Mouse (Mus musculus): Measurements from ENCODE around the gene Slc6a11.

The Slc6a11 gene

DNA sequence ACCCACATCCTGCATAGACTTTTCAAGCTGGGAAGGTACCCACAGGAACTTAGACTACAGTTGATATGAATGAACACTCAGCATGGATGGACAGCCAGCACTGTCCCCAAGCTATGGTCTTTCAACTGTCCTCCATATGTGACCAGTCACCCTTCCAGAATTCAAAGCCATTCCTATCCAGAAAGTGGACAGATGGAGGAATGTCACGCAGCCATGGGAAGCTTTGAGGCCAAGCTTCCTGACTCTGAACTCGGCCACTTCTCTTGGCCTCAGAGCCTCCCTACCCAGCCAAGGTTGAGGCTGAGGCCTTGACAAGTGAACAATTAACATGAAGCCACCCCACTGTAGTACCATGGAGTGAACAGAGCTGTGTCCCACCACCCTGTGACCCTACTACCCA is 138.5 kb downstream of the Slc6a11 start:
- DNase-seq (ENCODE audit: low read depth, low spot score), result no peak
- no peaks in the 10 kb centered on the region for H3K36me3 ChIP-seq (ENCODE audit: control insufficient read depth, insufficient read depth, low read length, poor library complexity, severe bottlenecking)
- no peaks in the 10 kb centered on the region for H3K27me3 ChIP-seq (ENCODE audit: control insufficient read depth, insufficient read depth, low read length, poor library complexity, severe bottlenecking)

DNA sequence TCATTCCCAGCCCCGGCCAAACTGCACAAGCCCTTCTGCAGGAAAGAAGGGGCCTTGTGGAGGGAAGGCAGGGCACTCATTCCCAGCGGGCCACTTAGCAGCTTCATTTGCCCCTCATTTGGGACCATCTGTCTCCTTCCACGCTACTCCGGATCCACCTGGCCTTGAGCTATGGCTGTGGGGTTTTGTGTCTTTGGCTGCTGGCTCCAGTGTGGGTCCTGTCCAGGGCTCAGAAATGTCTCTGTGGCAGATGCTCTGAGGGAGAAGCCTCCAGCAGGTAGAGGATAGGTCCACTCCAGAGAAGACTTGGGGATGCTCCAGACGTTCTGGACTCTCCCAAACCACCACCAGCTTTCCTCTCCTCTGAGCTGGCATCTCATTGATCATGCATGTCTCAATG is 139.8 kb downstream of the Slc6a11 start:
- Histone ChIP-seq H3K27me3 (ENCODE audit: control insufficient read depth, insufficient read depth, low read length, poor library complexity, severe bottlenecking) (no peaks in the 10 kb centered on the region), H3K36me3 (ENCODE audit: control insufficient read depth, insufficient read depth, low read length, poor library complexity, severe bottlenecking) (no peaks in the 10 kb centered on the region)
- no peak for DNase-seq (ENCODE audit: low read depth, low spot score)

DNA sequence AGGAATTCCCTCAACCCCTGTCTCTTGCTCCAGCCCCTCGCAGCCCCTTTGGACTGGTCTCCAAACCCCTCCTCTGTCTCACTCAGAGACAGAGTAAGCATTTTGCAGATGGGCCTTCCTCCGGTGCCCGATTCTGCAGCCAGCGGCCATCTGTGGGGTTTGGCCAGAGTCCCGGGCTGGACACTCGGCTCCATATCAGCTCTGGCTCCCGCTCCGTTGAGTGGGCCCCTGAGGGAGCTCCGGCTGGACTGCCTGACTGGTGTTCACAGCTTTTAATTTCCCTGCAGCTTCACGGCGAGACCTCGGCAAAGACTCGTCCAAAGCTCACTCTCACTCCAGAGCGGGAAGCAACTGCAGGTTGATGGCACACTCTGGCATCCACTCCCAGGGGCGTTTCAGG is 141.2 kb downstream of the Slc6a11 start:
- DNase-seq (ENCODE audit: low read depth, low spot score), result no peak
- no peaks in the 10 kb centered on the region for H3K27me3 ChIP-seq (ENCODE audit: control insufficient read depth, insufficient read depth, low read length, poor library complexity, severe bottlenecking)
- no peaks in the 10 kb centered on the region for H3K36me3 ChIP-seq (ENCODE audit: control insufficient read depth, insufficient read depth, low read length, poor library complexity, severe bottlenecking)

DNA sequence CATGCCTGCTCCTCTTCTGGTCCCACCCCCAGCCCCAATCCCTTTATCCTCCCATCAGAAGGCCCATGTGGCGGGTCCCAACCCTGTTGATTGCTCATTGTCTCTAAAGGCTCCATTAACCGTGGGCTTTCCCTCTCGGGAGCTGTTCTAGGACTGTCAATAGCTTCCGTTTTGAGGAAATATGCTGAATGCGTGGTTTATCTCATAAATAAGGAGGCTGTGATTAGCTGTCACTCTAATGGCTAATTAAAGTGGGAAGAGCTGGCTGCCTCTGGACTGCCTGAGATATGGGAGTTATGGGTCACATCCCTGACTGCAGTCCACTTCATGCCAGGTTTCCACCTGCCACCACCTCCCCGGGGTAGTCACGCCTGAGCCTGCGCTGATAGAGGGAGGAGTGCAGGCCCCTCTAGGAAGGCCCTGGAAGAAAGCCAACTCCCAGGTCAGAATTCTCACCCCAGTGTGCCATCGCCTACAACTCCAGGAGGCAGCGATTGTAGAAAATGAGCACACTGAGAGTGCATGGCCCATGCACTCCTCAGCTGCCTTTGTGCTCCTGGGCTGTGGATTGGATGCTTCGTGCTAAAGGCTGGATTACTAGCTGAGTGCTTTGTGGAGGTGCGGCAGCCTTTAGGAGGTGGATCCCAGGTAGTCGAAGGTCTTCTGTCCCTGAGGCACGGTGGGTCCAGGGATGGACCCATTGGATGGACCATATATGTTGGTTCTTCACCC is 143.1 kb downstream of the Slc6a11 start:
- Histone ChIP-seq H3K36me3 (ENCODE audit: control insufficient read depth, insufficient read depth, low read length, poor library complexity, severe bottlenecking) (no peaks in the 10 kb centered on the region), H3K27me3 (ENCODE audit: control insufficient read depth, insufficient read depth, low read length, poor library complexity, severe bottlenecking) (no peaks in the 10 kb centered on the region)
- no peak for DNase-seq (ENCODE audit: low read depth, low spot score)

DNA sequence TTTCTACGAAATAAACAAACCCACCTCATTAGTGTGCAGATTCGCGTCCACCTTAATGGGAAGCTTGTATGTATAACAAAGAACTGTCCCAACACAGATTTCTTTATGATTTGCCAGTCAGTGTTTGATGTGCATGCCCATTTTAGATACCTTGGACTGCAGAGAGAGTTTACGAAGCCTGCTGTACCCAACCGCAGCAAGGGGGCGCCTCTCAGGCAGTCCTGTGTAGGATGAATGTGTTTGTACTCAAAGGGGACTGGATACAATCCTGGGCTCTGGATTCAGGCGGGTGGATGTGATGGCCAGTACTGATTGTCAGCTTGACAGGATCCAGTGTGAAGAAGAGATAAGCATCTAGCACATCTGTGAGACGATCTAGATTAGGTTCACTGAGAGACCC is 144.8 kb downstream of the Slc6a11 start:
- no peak for DNase-seq (ENCODE audit: low read depth, low spot score)
- Histone ChIP-seq H3K36me3 (ENCODE audit: control insufficient read depth, insufficient read depth, low read length, poor library complexity, severe bottlenecking) (no peaks in the 10 kb centered on the region), H3K27me3 (ENCODE audit: control insufficient read depth, insufficient read depth, low read length, poor library complexity, severe bottlenecking) (no peaks in the 10 kb centered on the region)

DNA sequence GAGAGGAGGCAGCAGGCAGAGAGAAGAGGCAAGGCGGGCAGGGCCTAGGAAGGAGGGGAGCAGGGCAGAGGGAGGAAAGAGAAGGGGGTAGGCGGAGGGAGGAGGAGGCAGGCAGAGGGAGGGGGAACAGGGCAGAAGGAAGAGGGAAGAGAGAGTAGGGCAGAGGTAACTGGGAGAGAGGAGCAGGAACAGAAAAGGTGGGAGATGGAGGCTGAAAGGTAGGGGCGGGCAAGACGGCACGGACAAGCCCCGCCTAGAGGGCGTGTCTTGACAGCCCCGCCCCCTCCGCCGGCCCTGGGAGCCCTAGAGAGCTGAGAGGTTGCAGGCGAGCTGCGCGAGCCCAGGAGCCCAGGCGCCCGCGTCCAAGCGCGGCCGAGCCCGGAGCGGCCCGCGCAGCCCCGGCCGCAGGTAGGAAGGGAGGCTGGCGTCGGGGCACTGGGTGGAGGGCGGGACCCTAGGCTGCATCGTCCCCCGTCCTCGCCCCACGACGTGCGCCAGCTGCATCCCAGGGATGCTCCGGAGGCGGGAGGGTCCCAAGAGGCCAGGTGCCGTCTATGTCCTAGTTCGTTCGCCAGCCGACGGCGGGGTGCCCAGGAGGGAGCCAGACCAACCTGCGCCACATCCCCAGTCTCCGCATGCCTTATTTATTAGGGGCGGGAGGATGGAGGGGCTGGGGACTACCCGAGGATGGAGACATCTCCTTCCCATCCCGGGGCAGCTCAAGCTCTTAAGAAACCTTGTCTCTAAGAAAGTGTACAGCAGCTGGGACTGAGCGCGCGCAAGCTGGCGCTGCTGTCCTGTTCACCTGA is 151.6 kb downstream of the Slc6a11 start, which contains the start of gene Slc6a1:
Slc6a1 (plus strand) TSS at position 167 of the 809 bp plus-strand sequence.
- DNase-seq (ENCODE audit: low read depth, low spot score), result no peak
- H3K36me3 ChIP-seq (ENCODE audit: control insufficient read depth, insufficient read depth, low read length, poor library complexity, severe bottlenecking), result no peaks in the 10 kb centered on the region
- H3K27me3 ChIP-seq (ENCODE audit: control insufficient read depth, insufficient read depth, low read length, poor library complexity, severe bottlenecking), result no peaks in the 10 kb centered on the region

DNA sequence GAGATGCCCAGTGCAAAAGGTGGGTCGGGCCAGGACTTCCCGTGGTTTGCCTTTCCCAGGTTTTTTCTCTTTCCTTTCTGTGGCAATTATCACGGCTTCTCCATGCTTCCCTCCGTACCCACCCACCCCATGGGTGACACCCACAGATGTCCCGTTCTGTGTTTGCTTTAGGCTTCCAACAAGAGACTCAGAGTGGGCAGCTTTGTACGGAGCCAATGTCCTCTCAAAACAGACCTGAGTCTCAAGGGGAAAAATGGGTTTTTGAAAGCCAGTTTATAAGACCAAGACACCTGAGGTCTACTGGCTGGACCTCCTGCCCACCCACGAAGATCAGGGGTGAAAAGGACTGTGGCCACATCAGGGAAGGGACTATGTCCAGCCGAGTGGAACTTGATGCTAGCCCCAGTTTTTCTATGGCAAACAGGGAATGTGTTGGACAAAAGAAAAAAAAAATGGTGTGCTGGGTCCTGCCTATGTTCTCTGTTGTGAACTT is 152.3 kb downstream of the Slc6a11 start:
- DNase-seq (ENCODE audit: low read depth, low spot score), result no peak
- Histone ChIP-seq H3K36me3 (ENCODE audit: control insufficient read depth, insufficient read depth, low read length, poor library complexity, severe bottlenecking) (no peaks in the 10 kb centered on the region), H3K27me3 (ENCODE audit: control insufficient read depth, insufficient read depth, low read length, poor library complexity, severe bottlenecking) (no peaks in the 10 kb centered on the region)

DNA sequence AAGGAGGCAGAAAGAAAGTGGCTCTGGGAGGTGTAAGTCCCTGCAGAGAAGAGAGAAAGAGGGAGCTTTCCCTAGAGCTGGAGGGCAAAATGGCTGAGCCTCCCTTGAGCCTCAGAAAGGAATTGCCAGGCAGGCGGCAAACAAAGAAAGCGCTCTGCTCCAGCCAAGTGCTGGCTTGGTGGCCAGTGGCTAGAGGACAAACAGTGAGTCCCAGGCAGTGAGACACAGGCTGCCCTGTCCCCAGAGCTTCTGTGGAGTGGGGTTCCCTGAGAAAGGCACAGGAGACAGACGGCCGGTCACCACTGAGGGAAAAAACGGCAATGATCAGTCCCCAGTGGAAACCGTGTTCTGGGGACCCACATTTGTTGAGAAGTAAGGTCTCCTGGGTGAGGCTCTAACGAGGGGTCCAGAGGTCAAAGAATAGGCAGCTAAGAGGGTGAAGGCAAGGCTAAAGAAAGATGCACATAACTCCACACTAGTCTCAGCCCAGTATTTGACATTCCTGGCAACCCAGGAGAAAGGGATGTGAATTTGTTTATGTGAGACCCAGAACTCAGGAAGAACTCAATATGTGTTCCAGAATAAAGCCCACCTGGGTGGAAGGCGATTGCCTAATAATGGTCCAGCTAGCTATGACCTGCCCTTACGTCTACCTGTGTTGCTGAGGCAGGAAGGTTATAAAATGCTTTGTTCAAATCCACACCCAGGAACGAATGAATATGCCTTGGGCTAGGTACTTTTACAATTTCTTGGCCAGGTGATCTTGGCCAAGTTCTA is 153.1 kb downstream of the Slc6a11 start:
- Histone ChIP-seq H3K27me3 (ENCODE audit: control insufficient read depth, insufficient read depth, low read length, poor library complexity, severe bottlenecking) (no peaks in the 10 kb centered on the region), H3K36me3 (ENCODE audit: control insufficient read depth, insufficient read depth, low read length, poor library complexity, severe bottlenecking) (no peaks in the 10 kb centered on the region)
- no peak for DNase-seq (ENCODE audit: low read depth, low spot score)

DNA sequence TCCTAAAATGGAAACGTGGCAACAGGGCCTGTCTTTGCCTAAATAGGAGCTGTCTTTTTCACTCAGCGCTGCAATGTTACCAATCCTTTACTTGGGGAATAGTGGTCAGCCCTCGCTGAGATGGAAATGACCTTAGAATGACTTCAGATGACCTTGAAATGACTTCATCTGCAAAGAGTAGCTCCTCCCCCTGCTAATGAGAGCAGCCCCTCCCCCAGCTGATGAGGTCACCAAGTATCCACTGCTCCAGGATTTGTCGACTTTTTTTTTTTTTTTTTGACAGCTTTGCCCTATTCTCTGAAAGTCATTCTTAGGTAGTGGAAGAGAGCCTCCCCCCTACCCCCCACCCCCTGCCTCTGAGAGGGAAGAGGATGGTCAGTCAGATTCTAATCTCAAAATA is 154.4 kb downstream of the Slc6a11 start:
- Histone ChIP-seq H3K27me3 (ENCODE audit: control insufficient read depth, insufficient read depth, low read length, poor library complexity, severe bottlenecking) (no peaks in the 10 kb centered on the region), H3K36me3 (ENCODE audit: control insufficient read depth, insufficient read depth, low read length, poor library complexity, severe bottlenecking) (no peaks in the 10 kb centered on the region)
- no peak for DNase-seq (ENCODE audit: low read depth, low spot score)

DNA sequence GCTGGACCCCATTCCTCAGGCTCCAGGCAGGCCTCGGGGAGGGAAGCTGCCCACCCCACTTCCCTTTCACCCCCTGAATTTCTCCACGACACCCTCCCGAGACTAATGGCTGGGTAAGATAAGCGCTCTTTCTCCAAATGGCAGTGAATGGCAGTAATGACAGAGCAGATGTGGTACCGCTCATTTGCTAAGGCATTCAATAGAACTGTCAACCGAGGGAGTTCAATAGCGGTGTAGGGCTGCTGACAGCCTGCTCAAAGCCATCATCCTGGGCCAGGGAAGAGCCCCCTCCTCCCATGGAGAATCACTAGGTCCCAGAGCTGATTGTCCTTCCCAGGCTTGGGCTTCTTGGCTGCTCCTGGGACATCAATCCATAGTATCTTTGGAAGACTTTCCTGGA is 158.1 kb downstream of the Slc6a11 start:
- DNase-seq (ENCODE audit: low read depth, low spot score), result no peak
- Histone ChIP-seq H3K27me3 (ENCODE audit: control insufficient read depth, insufficient read depth, low read length, poor library complexity, severe bottlenecking) (no peaks in the 10 kb centered on the region), H3K36me3 (ENCODE audit: control insufficient read depth, insufficient read depth, low read length, poor library complexity, severe bottlenecking) (no peaks in the 10 kb centered on the region)

DNA sequence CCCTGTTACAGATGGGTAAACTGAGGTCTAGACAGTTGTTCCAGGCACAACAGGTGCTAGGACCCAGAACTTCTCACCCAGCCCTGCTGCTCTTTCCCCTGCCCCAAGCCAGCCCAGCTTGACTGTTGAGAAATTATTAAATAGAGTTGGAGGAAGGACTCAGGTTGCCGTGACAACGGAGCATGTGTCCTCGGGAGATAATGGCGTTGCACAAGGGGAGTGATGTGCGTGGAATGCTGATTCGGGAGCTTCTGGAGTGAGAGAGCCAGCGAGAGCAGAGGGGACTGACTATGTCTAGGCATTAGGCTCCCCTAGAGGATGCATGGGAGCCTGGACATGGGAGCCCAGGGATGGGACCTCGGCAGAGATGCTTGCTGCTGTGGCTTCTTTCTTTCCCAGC is 159.1 kb downstream of the Slc6a11 start:
- no peaks in the 10 kb centered on the region for H3K36me3 ChIP-seq (ENCODE audit: control insufficient read depth, insufficient read depth, low read length, poor library complexity, severe bottlenecking)
- no peak for DNase-seq (ENCODE audit: low read depth, low spot score)
- no peaks in the 10 kb centered on the region for H3K27me3 ChIP-seq (ENCODE audit: control insufficient read depth, insufficient read depth, low read length, poor library complexity, severe bottlenecking)

DNA sequence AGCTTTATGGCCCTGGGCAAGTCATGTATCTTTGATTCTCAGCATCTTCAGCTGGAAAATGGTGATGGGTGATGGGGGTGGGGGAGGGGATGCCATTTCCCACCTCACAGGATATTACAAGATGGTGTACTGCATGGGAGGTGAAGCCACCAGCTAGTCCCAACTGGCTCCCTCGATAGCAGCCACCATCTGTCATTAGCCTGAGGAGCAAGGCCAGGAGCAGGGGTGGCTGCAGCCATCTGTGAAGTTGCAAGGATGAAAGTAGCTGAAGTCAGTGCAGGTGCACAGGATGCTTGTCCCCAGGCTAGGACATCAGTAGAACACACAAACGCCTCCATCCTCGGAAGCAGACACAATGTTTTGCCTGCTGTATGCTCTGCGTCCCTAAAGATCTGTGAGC is 159.9 kb downstream of the Slc6a11 start:
- DNase-seq (ENCODE audit: low read depth, low spot score), result no peak
- Histone ChIP-seq H3K27me3 (ENCODE audit: control insufficient read depth, insufficient read depth, low read length, poor library complexity, severe bottlenecking) (no peaks in the 10 kb centered on the region), H3K36me3 (ENCODE audit: control insufficient read depth, insufficient read depth, low read length, poor library complexity, severe bottlenecking) (no peaks in the 10 kb centered on the region)

DNA sequence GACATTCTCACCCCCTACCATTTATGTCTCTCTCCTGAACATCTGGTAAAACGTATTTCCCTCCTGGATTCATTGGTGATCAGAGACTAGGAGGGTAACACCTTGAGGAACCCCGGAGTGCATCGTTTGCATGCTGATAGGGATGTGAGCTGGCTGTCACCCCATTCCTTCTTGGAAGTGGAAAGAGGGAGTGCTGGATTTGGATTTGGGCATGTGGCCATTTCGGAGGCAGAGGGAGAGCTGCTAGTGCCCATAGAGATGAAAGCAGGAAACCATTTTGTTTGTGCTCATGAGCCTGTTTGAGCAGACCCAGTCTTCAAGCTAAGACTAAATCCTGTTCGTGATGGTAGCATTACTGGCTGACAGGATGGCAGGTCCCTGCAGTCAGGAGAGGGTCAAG is 160.4 kb downstream of the Slc6a11 start:
- no peaks in the 10 kb centered on the region for H3K36me3 ChIP-seq (ENCODE audit: control insufficient read depth, insufficient read depth, low read length, poor library complexity, severe bottlenecking)
- DNase-seq (ENCODE audit: low read depth, low spot score), result no peak
- H3K27me3 ChIP-seq (ENCODE audit: control insufficient read depth, insufficient read depth, low read length, poor library complexity, severe bottlenecking), result no peaks in the 10 kb centered on the region

DNA sequence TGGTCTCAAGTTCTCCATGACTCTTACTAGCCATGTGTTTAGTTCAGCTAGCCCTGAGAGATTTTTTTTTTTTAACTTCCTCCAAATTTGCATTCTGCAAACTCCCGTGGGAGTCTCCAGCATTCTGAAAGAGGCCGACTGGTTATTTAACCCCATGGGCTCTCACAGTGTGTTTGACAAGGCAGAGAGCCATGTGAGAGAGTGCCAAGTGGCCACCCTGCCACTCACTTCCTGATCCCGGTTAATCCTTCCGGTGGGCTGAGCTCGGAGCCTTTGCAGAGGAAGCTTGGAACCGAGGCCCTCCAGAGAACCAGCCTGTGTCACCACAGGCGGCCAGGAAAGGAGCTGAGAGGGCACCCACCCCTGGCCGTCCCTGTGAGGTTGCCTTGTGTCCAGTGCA is 162.5 kb downstream of the Slc6a11 start:
- Histone ChIP-seq H3K27me3 (ENCODE audit: control insufficient read depth, insufficient read depth, low read length, poor library complexity, severe bottlenecking) (no peaks in the 10 kb centered on the region), H3K36me3 (ENCODE audit: control insufficient read depth, insufficient read depth, low read length, poor library complexity, severe bottlenecking) (no peaks in the 10 kb centered on the region)
- DNase-seq (ENCODE audit: low read depth, low spot score), result no peak

DNA sequence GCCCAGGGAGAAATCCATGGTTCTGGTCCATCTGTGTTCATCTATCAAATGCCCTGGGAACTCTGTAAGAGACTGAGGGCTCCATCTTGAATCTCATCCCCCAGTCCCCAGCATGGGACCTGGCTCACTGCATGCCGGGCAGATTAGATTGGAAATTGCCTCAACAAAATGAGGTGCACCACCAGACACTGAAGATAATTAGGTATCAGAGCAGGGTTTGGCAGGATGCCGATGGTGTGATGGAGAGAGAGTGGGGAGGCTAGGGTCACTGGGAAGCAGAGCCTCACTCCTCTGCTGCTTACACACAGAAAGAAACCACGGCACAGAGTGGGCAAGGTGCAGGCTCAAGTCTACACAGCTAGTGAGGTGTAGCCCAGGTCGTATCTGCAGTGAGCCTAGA is 164.0 kb downstream of the Slc6a11 start:
- no peaks in the 10 kb centered on the region for H3K27me3 ChIP-seq (ENCODE audit: control insufficient read depth, insufficient read depth, low read length, poor library complexity, severe bottlenecking)
- no peak for DNase-seq (ENCODE audit: low read depth, low spot score)
- H3K36me3 ChIP-seq (ENCODE audit: control insufficient read depth, insufficient read depth, low read length, poor library complexity, severe bottlenecking), result no peaks in the 10 kb centered on the region
